Mouse (Mus musculus): Measurements from ENCODE around the gene Birc3. TPM values are rescaled to one million over a fixed set of nuclear protein-coding genes. Genes with fewer than 3 reads are reported as not detected.
"Not testable (repeated sequence)": the region's sequence is repeated elsewhere in the genome, so short reads cannot be mapped to it uniquely, and the experiment has no call there.

The Birc3 gene
- polyA plus RNA-seq, 1 experiment from 2014 or later: 11.7 TPM

GRCm38 (mm10) chr9:7884346-7884745 is 11.4 kb upstream of the Birc3 start:
- Histone ChIP-seq H3K27me3 (replicated peaks) (no peaks in the 10 kb centered on the region), H3K9ac (no peak overlapping the region), H3K4me3 (replicated peaks) (no peak overlapping the region), H3K4me2 (replicated peaks) (no peak overlapping the region), H3K4me1 (replicated peaks) (no peaks in the 10 kb centered on the region), H3K27ac (no peak overlapping the region), H3K36me3 (no peaks in the 10 kb centered on the region), H3K9me3 (no peaks in the 10 kb centered on the region)
- 95% methylated on average over 3 of the region's 3 CpGs for WGBS
- ATAC-seq: no peak

- no peak overlapping the region for H3K4me3 ChIP-seq (replicated peaks)
- no peaks in the 10 kb centered on the region for H3K36me3 ChIP-seq
- WGBS: 95% methylated on average over 1 of the region's 1 CpGs
- H3K27ac ChIP-seq: no peak overlapping the region
- no peak overlapping the region for H3K4me2 ChIP-seq (replicated peaks)
- no peaks in the 10 kb centered on the region for H3K4me1 ChIP-seq (replicated peaks)
- ATAC-seq: no peak
- H3K27me3 ChIP-seq (replicated peaks): no peaks in the 10 kb centered on the region
- H3K9me3 ChIP-seq: no peaks in the 10 kb centered on the region
- no peak overlapping the region for H3K9ac ChIP-seq
These were observed 9.4 kb upstream of the Birc3 start for GRCm38 (mm10) chr9:7882304-7882865.

DNA sequence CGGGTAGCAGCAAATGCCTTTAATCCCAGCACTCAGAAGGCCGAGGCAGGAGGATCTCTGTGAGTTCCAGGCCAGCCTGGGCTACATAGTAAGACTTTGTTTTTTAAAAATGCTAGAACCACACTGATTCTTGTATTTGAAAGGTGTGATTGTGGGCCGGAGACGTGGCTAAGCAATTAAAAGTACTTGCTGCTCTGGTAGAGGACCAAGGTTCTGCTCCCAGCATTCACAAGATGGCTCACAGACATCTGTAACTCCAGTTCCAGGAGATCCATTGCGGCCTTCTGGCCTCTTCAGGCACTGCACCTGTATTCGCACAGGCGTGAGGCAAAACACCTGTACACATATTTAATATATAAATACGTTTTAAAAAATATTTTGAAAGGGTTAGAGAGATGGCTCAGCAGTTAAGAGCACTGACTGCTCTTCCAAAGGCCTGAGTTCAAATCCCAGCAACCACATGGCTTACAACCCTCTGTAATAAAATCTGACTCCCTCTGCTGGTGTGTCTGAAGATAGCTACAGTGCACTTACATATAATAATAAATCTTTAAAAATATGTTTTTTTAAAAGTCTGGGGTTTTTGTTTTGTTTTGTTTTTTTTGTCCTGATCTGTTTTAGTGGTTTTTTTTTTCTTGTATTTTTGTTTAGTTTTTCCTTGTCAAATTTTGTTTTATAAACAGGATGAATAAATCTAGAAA is 675 bp upstream of the Birc3 start:
- H3K4me3 ChIP-seq (replicated peaks): no peak overlapping the region
- no peaks in the 10 kb centered on the region for H3K36me3 ChIP-seq
- WGBS: 94% methylated on average over 8 of the region's 8 CpGs
- H3K4me2 ChIP-seq (replicated peaks): peak overlapping the region; percentile 82
- no peak overlapping the region for H3K27ac ChIP-seq
- no peak for ATAC-seq
- H3K9ac ChIP-seq: no peak overlapping the region; the same call in 1 of the 2 replicates
- no peaks in the 10 kb centered on the region for H3K9me3 ChIP-seq
- H3K27me3 ChIP-seq (replicated peaks): no peaks in the 10 kb centered on the region
- H3K4me1 ChIP-seq (replicated peaks): no peaks in the 10 kb centered on the region

GRCm38 (mm10) chr9:7872044-7872774 is 777 bp downstream of the Birc3 start:
- Histone ChIP-seq H3K4me2 (replicated peaks) (peak overlapping the region; percentile 82), H3K27me3 (replicated peaks) (no peaks in the 10 kb centered on the region), H3K4me1 (replicated peaks) (no peaks in the 10 kb centered on the region), H3K4me3 (replicated peaks) (peak overlapping the region; percentile 53), H3K36me3 (peaks cover 7% of the 10 kb centered on the region), H3K9me3 (no peaks in the 10 kb centered on the region), H3K9ac (peak overlapping the region; percentile 60), H3K27ac (peak overlapping the region; percentile 67)
- 15% methylated on average over 23 of the region's 23 CpGs for WGBS
- ATAC-seq: peak; percentile 46; the same call in 1 of the 2 replicates

GRCm38 (mm10) chr9:7871316-7872043 is 1.5 kb downstream of the Birc3 start:
- 0 out of 2 replicates have a peak, but pooled peaks have one; percentile 27 for ATAC-seq

GRCm38 (mm10) chr9:7870556-7871315 is 2.2 kb downstream of the Birc3 start:
- H3K27me3 ChIP-seq (replicated peaks): no peaks in the 10 kb centered on the region
- no peaks in the 10 kb centered on the region for H3K9me3 ChIP-seq
- H3K36me3 ChIP-seq: peaks cover 8% of the 10 kb centered on the region
- H3K27ac ChIP-seq: no peak overlapping the region
- no peaks in the 10 kb centered on the region for H3K4me1 ChIP-seq (replicated peaks)
- H3K4me3 ChIP-seq (replicated peaks): no peak overlapping the region
- no peak overlapping the region for H3K9ac ChIP-seq
- ATAC-seq: no peak
- WGBS: 78% methylated on average over 10 of the region's 10 CpGs
- no peak overlapping the region for H3K4me2 ChIP-seq (replicated peaks)

More at GRCm38 (mm10) chr9:7871316-7872043, 1.5 kb downstream of the Birc3 start:
- H3K9me3 ChIP-seq: no peaks in the 10 kb centered on the region
- H3K9ac ChIP-seq: no peak overlapping the region
- H3K4me1 ChIP-seq (replicated peaks): no peaks in the 10 kb centered on the region
- H3K4me2 ChIP-seq (replicated peaks): peak overlapping the region; percentile 82
- peak overlapping the region; percentile 53 for H3K4me3 ChIP-seq (replicated peaks)
- 55% methylated on average over 4 of the region's 4 CpGs for whole genome bisulfite sequencing
- H3K27ac ChIP-seq: no peak overlapping the region
- no peaks in the 10 kb centered on the region for H3K27me3 ChIP-seq (replicated peaks)
- H3K36me3 ChIP-seq: peaks cover 8% of the 10 kb centered on the region

DNA sequence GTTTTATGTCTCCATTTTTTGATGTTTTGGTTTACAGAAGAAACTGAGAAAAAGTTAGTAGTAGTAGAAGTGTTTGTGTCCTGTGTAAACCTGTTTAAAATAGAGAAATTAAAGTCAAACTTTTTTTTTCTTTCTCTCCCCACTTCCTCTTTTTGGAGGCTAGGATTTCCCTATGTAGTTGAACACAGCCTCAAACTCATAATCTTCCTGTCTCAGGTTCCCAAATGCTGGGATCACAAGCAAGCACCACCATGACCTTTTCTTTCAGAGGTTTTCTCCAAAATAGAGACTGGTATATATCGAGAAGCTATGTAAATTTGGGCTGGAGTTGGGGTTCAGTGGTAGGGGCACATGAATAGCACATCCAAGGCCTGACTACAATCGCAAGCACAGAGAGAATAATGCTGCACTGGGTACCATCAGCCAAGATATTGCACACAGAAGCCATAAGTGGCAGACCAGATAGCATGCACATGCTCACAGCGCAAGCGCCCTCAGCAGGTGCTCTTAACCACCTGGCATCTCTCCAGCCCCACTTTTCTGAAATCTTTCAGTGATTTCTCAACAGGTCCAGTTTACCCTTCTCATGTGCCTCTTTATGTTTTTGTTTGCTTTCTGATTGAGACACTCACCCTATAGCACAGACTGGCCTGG is 4.0 kb downstream of the Birc3 start:
- Histone ChIP-seq H3K27ac (no peak overlapping the region), H3K27me3 (replicated peaks) (no peaks in the 10 kb centered on the region), H3K4me1 (replicated peaks) (no peaks in the 10 kb centered on the region), H3K9ac (no peak overlapping the region), H3K4me3 (replicated peaks) (no peak overlapping the region), H3K9me3 (no peaks in the 10 kb centered on the region), H3K36me3 (peaks cover 8% of the 10 kb centered on the region), H3K4me2 (replicated peaks) (no peak overlapping the region)
- no peak for ATAC-seq
- WGBS: 87% methylated on average over 4 of the region's 4 CpGs

GRCm38 (mm10) chr9:7867981-7868380 is 5.0 kb downstream of the Birc3 start:
- WGBS: 91% methylated on average over 3 of the region's 3 CpGs
- Histone ChIP-seq H3K27me3 (replicated peaks) (no peaks in the 10 kb centered on the region), H3K9me3 (no peaks in the 10 kb centered on the region), H3K36me3 (peaks cover 8% of the 10 kb centered on the region), H3K9ac (no peak overlapping the region), H3K4me1 (replicated peaks) (no peaks in the 10 kb centered on the region), H3K27ac (no peak overlapping the region), H3K4me3 (replicated peaks) (no peak overlapping the region), H3K4me2 (replicated peaks) (no peak overlapping the region)
- no peak for ATAC-seq

DNA sequence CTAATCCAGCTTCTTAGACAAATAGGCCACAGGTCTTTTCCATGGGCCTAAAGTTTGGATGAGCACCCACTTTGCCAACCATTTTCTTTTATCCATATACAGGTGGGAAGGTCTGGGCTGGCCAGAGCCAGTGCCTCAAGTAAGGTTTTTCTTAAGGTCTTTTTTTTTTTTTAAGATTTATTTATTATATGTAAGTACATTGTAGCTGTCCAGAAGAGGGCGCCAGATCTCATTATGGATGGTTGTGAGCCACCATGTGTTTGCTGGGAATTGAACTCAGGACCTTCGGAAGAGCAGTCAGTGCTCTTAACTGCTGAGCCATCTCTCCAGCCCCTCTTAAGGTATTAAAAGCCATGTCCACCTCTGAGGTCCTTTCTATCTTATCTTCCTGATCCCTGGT is 6.0 kb downstream of the Birc3 start:
- not testable (repeated sequence) for H3K4me2 ChIP-seq (replicated peaks); H3K4me1 ChIP-seq (replicated peaks); H3K4me3 ChIP-seq (replicated peaks); H3K27ac ChIP-seq; ATAC-seq; H3K36me3 ChIP-seq; H3K27me3 ChIP-seq (replicated peaks); H3K9me3 ChIP-seq; H3K9ac ChIP-seq
- 76% methylated on average over 2 of the region's 2 CpGs for whole genome bisulfite sequencing

- Histone ChIP-seq H3K9ac (no peak overlapping the region), H3K4me2 (replicated peaks) (no peak overlapping the region), H3K4me1 (replicated peaks) (no peaks in the 10 kb centered on the region), H3K9me3 (no peaks in the 10 kb centered on the region), H3K4me3 (replicated peaks) (no peak overlapping the region), H3K27me3 (replicated peaks) (no peaks in the 10 kb centered on the region), H3K27ac (no peak overlapping the region), H3K36me3 (no peaks in the 10 kb centered on the region)
- no peak for ATAC-seq
- WGBS: 84% methylated on average over 5 of the region's 5 CpGs
These were observed 12.0 kb downstream of the Birc3 start for GRCm38 (mm10) chr9:7860976-7861375.

GRCm38 (mm10) chr9:7855912-7856311 is 17.1 kb downstream of the Birc3 start:
- 0 out of 2 replicates have a peak, but pooled peaks cover 2% of the 10 kb centered on the region for H3K4me1 ChIP-seq (replicated peaks)
- ATAC-seq: no peak
- 52% methylated on average over 3 of the region's 3 CpGs for WGBS
- no peaks in the 10 kb centered on the region for H3K36me3 ChIP-seq
- H3K9me3 ChIP-seq: no peaks in the 10 kb centered on the region
- H3K4me3 ChIP-seq (replicated peaks): no peak overlapping the region
- no peak overlapping the region for H3K9ac ChIP-seq
- H3K4me2 ChIP-seq (replicated peaks): no peak overlapping the region
- no peak overlapping the region for H3K27ac ChIP-seq
- no peaks in the 10 kb centered on the region for H3K27me3 ChIP-seq (replicated peaks)
